Mouse (Mus musculus): ENCODE results near the gene Ptdss2. TPM values are rescaled to one million over a fixed set of nuclear protein-coding genes. Genes with fewer than 3 reads are reported as not detected.

Gene Ptdss2
- total and polyA plus RNA-seq, 3 experiments: 16.9 to 44.9 TPM; not detected in 1

- no peak for TF ChIP-seq CHD1 (IDR thresholded peaks at IDR 0.05; ENCODE audit: low read depth, low read length)
- no peak for TF ChIP-seq TAL1 (IDR thresholded peaks at IDR 0.05; ENCODE audit: low read length)
- TF ChIP-seq CTCF (IDR thresholded peaks at IDR 0.05 in 2 of 3, conservative IDR thresholded peaks at IDR 0.05 in 1 of 3; ENCODE audit: control insufficient read depth in 1 of 3, insufficient read depth in 1 of 3, low read depth in 2 of 3, low read length in 3 of 3, poor library complexity in 1 of 3, severe bottlenecking in 1 of 3): peak in 2 of 3 experiments; percentile 82 to 89; a peak in 5 of 6 replicates
Measured at GRCm38 (mm10) chr7:141092051-141092735, 30.0 kb upstream of the Ptdss2 start (continued).

DNA sequence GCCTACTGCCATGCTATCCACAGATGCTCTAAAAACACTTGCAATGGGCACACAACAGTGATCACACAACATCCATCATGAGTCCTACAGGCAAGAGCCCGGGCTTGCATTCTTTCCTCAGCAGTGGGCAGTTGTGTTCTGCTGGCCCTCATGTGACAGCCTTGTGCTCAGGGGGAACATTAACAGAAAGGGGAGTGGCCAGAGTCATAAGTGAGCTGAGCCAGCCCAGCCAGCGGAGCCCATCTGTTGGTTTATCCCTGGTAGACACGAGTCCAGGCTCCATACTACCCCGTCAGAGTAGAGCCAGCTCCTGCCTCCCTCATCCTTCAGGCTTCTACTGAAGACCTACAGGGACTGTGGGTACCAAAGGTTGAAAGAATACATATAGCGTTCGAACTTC is 28.2 kb upstream of the Ptdss2 start:
- H3K27me3 ChIP-seq (ENCODE audit: control insufficient read depth in 1 of 2, insufficient read depth in 2 of 2, low read length in 2 of 2): no peaks in the 10 kb centered on the region
- no peak for DNase-seq (ENCODE audit: low read depth, low spot score)
- no peaks in the 10 kb centered on the region for H3K79me2 ChIP-seq (ENCODE audit: control insufficient read depth, insufficient read depth, low read length, poor library complexity)
- no peak overlapping the region for H3K9ac ChIP-seq (ENCODE audit: control insufficient read depth, low read depth, low read length, poor library complexity, severe bottlenecking)
- TF ChIP-seq TBP (IDR thresholded peaks at IDR 0.05; ENCODE audit: low read depth, low read length) (no peak), CHD2 (IDR thresholded peaks at IDR 0.05; ENCODE audit: low read length) (no peak), TAL1 (IDR thresholded peaks at IDR 0.05; ENCODE audit: low read length) (no peak), USF2 (IDR thresholded peaks at IDR 0.05; ENCODE audit: borderline replicate concordance in 1 of 2, insufficient read depth in 1 of 2, low read depth in 1 of 2, low read length in 2 of 2) (no peak), ZMIZ1 (IDR thresholded peaks at IDR 0.05; ENCODE audit: low read depth, low read length) (no peak), NRF1 (IDR thresholded peaks at IDR 0.05; ENCODE audit: insufficient read depth, low read depth, low read length, poor library complexity, severe bottlenecking) (no peak), MXI1 (IDR thresholded peaks at IDR 0.05; ENCODE audit: low read depth, low read length) (no peak), SMC3 (IDR thresholded peaks at IDR 0.05; ENCODE audit: low read depth, low read length) (no peak), ZKSCAN1 (IDR thresholded peaks at IDR 0.05; ENCODE audit: low read depth, low read length) (no peak), MYC (IDR thresholded peaks at IDR 0.05; ENCODE audit: low read depth, low read length) (no peak), MEF2A (IDR thresholded peaks at IDR 0.05; ENCODE audit: extremely low read depth, insufficient replicate concordance, low read depth, low read length, poor library complexity, severe bottlenecking) (no peak)
- H3K36me3 ChIP-seq (ENCODE audit: control insufficient read depth in 1 of 2, insufficient read depth in 2 of 2, low read length in 2 of 2): peaks cover 0 to 7% of the 10 kb centered on the region in 2 experiments; a peak in 2 of 4 replicates
- no peak overlapping the region for H3K27ac ChIP-seq (ENCODE audit: control insufficient read depth, low read depth, low read length)
- peaks cover 0 to 15% of the 10 kb centered on the region in 2 experiments; a peak in 2 of 4 replicates for H3K4me1 ChIP-seq (ENCODE audit: control insufficient read depth in 1 of 2, insufficient read depth in 2 of 2, low read length in 2 of 2)
- no peak overlapping the region for H3K4me3 ChIP-seq (ENCODE audit: control insufficient read depth in 1 of 2, insufficient read depth in 1 of 2, low read depth in 2 of 2, low read length in 2 of 2)
- no peaks in the 10 kb centered on the region for H3K9me3 ChIP-seq (replicated peaks; ENCODE audit: insufficient read depth, low read length)

DNA sequence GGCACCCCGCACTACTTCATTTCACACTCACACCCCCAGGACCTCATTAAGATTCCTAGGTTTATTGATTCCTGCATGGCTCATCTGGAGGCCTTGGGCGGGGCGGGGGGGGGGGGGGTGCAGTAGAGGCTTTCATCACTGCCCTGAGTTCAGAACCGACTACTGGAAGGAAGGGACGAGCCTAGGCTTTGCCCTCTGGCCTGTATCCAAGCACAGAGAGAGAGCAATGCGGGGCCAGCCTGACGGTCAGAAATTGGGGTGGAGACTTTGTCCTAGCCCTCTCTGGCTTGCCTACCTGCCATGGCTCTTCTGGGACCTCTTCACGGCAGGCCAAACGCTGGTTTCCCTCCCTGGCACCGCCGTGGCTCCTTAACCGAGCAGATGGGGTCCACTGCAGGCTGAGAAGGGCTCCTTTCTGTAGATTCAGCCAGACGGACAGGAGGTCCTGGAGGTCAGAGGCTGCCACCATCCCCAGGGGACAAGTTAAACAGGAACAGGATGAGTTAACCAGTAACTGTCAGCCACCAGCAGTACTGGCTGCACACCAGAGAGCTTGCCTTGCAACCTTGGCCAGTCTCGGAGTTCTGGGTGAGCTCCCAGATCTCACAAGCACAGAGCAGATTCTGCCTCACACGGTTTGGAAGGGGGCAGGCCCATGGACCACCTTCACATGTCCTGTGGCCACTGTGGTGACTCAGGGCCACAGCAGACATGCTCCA is 27.5 kb upstream of the Ptdss2 start:
- DNase-seq (ENCODE audit: low read depth, low spot score): no peak
- Histone ChIP-seq H3K9me3 (replicated peaks; ENCODE audit: insufficient read depth, low read length) (no peaks in the 10 kb centered on the region), H3K36me3 (ENCODE audit: control insufficient read depth in 1 of 2, insufficient read depth in 2 of 2, low read length in 2 of 2) (peaks cover 0 to 7% of the 10 kb centered on the region in 2 experiments; a peak in 2 of 4 replicates), H3K27me3 (ENCODE audit: control insufficient read depth in 1 of 2, insufficient read depth in 2 of 2, low read length in 2 of 2) (no peaks in the 10 kb centered on the region), H3K27ac (ENCODE audit: control insufficient read depth, low read depth, low read length) (no peak overlapping the region), H3K4me1 (ENCODE audit: control insufficient read depth in 1 of 2, insufficient read depth in 2 of 2, low read length in 2 of 2) (peaks cover 0 to 15% of the 10 kb centered on the region in 2 experiments; a peak in 2 of 4 replicates), H3K4me3 (ENCODE audit: control insufficient read depth in 1 of 2, insufficient read depth in 1 of 2, low read depth in 2 of 2, low read length in 2 of 2) (no peak overlapping the region), H3K9ac (ENCODE audit: control insufficient read depth, low read depth, low read length, poor library complexity, severe bottlenecking) (no peak overlapping the region), H3K79me2 (ENCODE audit: control insufficient read depth, insufficient read depth, low read length, poor library complexity) (no peaks in the 10 kb centered on the region)
- no peak for TF ChIP-seq POLR2AphosphoS2 (IDR thresholded peaks at IDR 0.05; ENCODE audit: low read length)
- no peak for TF ChIP-seq BHLHE40 (IDR thresholded peaks at IDR 0.05; ENCODE audit: borderline replicate concordance, low read depth, low read length)
- no peak for TF ChIP-seq SIN3A (IDR thresholded peaks at IDR 0.05; ENCODE audit: low read length)
- no peak for TF ChIP-seq RCOR1 (IDR thresholded peaks at IDR 0.05; ENCODE audit: low read depth, low read length)
- TF ChIP-seq MYB (IDR thresholded peaks at IDR 0.05; ENCODE audit: low read depth, low read length): no peak
- no peak for TF ChIP-seq MAFK (IDR thresholded peaks at IDR 0.05; ENCODE audit: borderline replicate concordance, low read depth, low read length)
- no peak for TF ChIP-seq CHD1 (IDR thresholded peaks at IDR 0.05; ENCODE audit: low read depth, low read length)
- TF ChIP-seq MXI1 (IDR thresholded peaks at IDR 0.05; ENCODE audit: low read depth, low read length): no peak
- TF ChIP-seq CHD2 (IDR thresholded peaks at IDR 0.05; ENCODE audit: low read length): no peak
- no peak for TF ChIP-seq MAZ (IDR thresholded peaks at IDR 0.05; ENCODE audit: low read depth, low read length)

Measured in MEL (cell line).